In genomic region chr9:72693861-72694260, GRCm38 (mm10) we compare ENCODE assay signal across 16 mouse cellular contexts. TPM values are rescaled to one million over a fixed set of nuclear protein-coding genes. Genes with fewer than 3 reads are reported as not detected.
DNase-seq lines count a peak whose midpoint lies in the region; ATAC-seq and TF ChIP-seq lines count a peak whose summit lies in the region.
"Had no signal": no experiment of that assay in that cellular context is flagged by ENCODE, and none has a peak within 500 bp of the region (broad histone marks: within the 10 kb centered on the region; RNA-seq: fewer than 3 reads in every experiment).

No protein-coding gene starts in this region.

- H3K4me3 ChIP-seq in gastrocnemius, adult 2 months: peak overlapping the region; percentile 71
- H3K4me3 ChIP-seq in left cerebral cortex, adult 2 months: no peak overlapping the region
- H3K4me3 ChIP-seq in embryonic facial prominence, embryonic 14.5 days (ENCODE audit: low read depth, low read length): no peak overlapping the region
- 0 out of 2 replicates have a peak overlapping the region, but pooled peaks have one; percentile 3 for H3K4me3 ChIP-seq in limb, embryonic 15.5 days
- H3K4me3 ChIP-seq: liver, embryonic 12.5 days; midbrain, embryonic 12.5 days; stomach, embryonic 15.5 days had no signal

- 0 out of 2 replicates have a peak overlapping the region, but pooled peaks have one; percentile 9 for H3K9ac ChIP-seq in embryonic facial prominence, embryonic 14.5 days (ENCODE audit: low read depth, low read length)
- no peak overlapping the region for H3K9ac ChIP-seq in limb, embryonic 15.5 days
- H3K9ac ChIP-seq: liver, embryonic 12.5 days; midbrain, embryonic 12.5 days; stomach, embryonic 15.5 days had no signal

- H3K4me1 ChIP-seq in embryonic facial prominence, embryonic 14.5 days (ENCODE audit: control insufficient read depth, insufficient read depth, low read length): peaks cover 49% of the 10 kb centered on the region
- H3K4me1 ChIP-seq in limb, embryonic 15.5 days: peaks cover 59% of the 10 kb centered on the region

- ATAC-seq in embryonic facial prominence, embryonic 14.5 days (ENCODE audit: low read depth): no peak
- no peak for ATAC-seq in limb, embryonic 15.5 days (ENCODE audit: insufficient number of reproducible peaks, low FRiP score, low TSS enrichment, low read depth)
- ATAC-seq: CD4-positive, CD25-positive, alpha-beta regulatory T cell, adult 4 months; liver, embryonic 12.5 days had no signal

- no peaks in the 10 kb centered on the region for H3K27me3 ChIP-seq in embryonic facial prominence, embryonic 14.5 days (replicated peaks; ENCODE audit: control insufficient read depth, insufficient read depth, low read length)
- H3K27me3 ChIP-seq in limb, embryonic 15.5 days: no peaks in the 10 kb centered on the region
- H3K27me3 ChIP-seq: liver, embryonic 12.5 days; midbrain, embryonic 12.5 days; stomach, embryonic 15.5 days had no signal

- peak overlapping the region; percentile 96 for H3K27ac ChIP-seq in gastrocnemius, adult 2 months
- H3K27ac ChIP-seq in left cerebral cortex, adult 2 months: peak overlapping the region; percentile 66
- H3K27ac ChIP-seq in embryonic facial prominence, embryonic 14.5 days (replicated peaks; ENCODE audit: low read depth, low read length): peak overlapping the region; percentile 72; the same call in 1 of the 2 replicates
- H3K27ac ChIP-seq in limb, embryonic 15.5 days: peak overlapping the region; percentile 73
- H3K27ac ChIP-seq: liver, embryonic 12.5 days; stomach, embryonic 15.5 days had no signal

- intact Hi-C loops in gastrocnemius, adult 2 months (cut with DNase I): no loop called here
- intact Hi-C loops in left cerebral cortex, adult 2 months (cut with DNase I): no loop called here

- H3K36me3 ChIP-seq in embryonic facial prominence, embryonic 14.5 days (ENCODE audit: control insufficient read depth, insufficient read depth, low read length): peaks cover 84% of the 10 kb centered on the region
- H3K36me3 ChIP-seq in limb, embryonic 15.5 days: peaks cover 60% of the 10 kb centered on the region

- peak; percentile 58 for DNase-seq in gastrocnemius, adult 2 months
- DNase-seq in gastrocnemius, adult 18-20 months (ENCODE audit: low spot score): no peak
- DNase-seq in left cerebral cortex, adult 2 months (ENCODE audit: extremely low spot score in 1 of 2, low spot score in 2 of 2): no peak
- no peak for DNase-seq in left cerebral cortex, adult 11 months (ENCODE audit: low spot score)
- DNase-seq in embryonic facial prominence, embryonic 14.5 days (ENCODE audit: low spot score): no peak
- no peak for DNase-seq in natural killer cell, adult 2 months (ENCODE audit: low spot score in 2 of 2)
- DNase-seq in urinary bladder, adult 2 months (ENCODE audit: low spot score): no peak
- DNase-seq: kidney, postnatal 25 days; lung, postnatal 10 days; right cerebral cortex, postnatal 4 days had no signal

- WGBS in embryonic facial prominence, embryonic 14.5 days: 86% methylated on average over 14 of the region's 14 CpGs
- WGBS in limb, embryonic 15.5 days: 75% methylated on average over 14 of the region's 14 CpGs

- H3K4me2 ChIP-seq in embryonic facial prominence, embryonic 14.5 days (ENCODE audit: low read depth, low read length): 0 out of 2 replicates have a peak overlapping the region, but pooled peaks have one; percentile 21
- peak overlapping the region; percentile 12; the same call in 1 of the 2 replicates for H3K4me2 ChIP-seq in limb, embryonic 15.5 days
- H3K4me2 ChIP-seq: heart, embryonic 11.5 days; liver, embryonic 12.5 days; midbrain, embryonic 12.5 days; stomach, embryonic 15.5 days had no signal

- TF ChIP-seq CTCF in gastrocnemius, adult 2 months (IDR thresholded peaks at IDR 0.05): no peak
- no peak for TF ChIP-seq CTCF in left cerebral cortex, adult 2 months (IDR thresholded peaks at IDR 0.05)

- no peaks in the 10 kb centered on the region for H3K9me3 ChIP-seq in embryonic facial prominence, embryonic 14.5 days (ENCODE audit: control insufficient read depth, low read length)
- no peaks in the 10 kb centered on the region for H3K9me3 ChIP-seq in limb, embryonic 15.5 days
- H3K9me3 ChIP-seq: liver, embryonic 12.5 days; midbrain, embryonic 12.5 days; stomach, embryonic 15.5 days had no signal

RNA-seq across cellular contexts. Expression of gene Nedd4, which starts 31.7 kb away (rescaled TPM):
- total RNA-seq in gastrocnemius, adult 2 months (2021): 100 to 1,000 TPM; 273 to 325 TPM
- 100 to 1,000 TPM; 266 to 284 TPM for total RNA-seq in gastrocnemius, adult 18-20 months (2021)
- 100 to 1,000 TPM; 268 to 283 TPM for total RNA-seq in left cerebral cortex, adult 2 months (2021)
- polyA plus RNA-seq in embryonic facial prominence, embryonic 14.5 days (2014; fragmentation: Nextera tagmentation; extraction: Ambion mirVana): 649 and 733 TPM in 2 replicates
- 569 and 579 TPM in 2 replicates for polyA plus RNA-seq in limb, embryonic 15.5 days (2015; fragmentation: Nextera tagmentation; extraction: Ambion mirVana)
- 389 and 506 TPM in 2 replicates for polyA plus RNA-seq in urinary bladder, adult 2 months (2012; rRNA removed)

Comparison
In these comparisons a context has a peak if more than half of its experiments do, and no peak if none do; other contexts are left out.
1. H3K4me3 ChIP-seq: peak in gastrocnemius, adult 2 months (single experiment) and limb, embryonic 15.5 days (single experiment); none in left cerebral cortex, adult 2 months (single experiment) and embryonic facial prominence, embryonic 14.5 days (single experiment).
2. Peak in every context shown above with its lines, with median percentiles within 50 percentile points of each other: H3K27ac ChIP-seq.